Mouse (Mus musculus) olfactory bulb, adult 2 months (tissue): ENCODE data around the gene Ppp1r12a.

Experiments
- CTCF ChIP-seq: fragments of 200-500 bp; IDR thresholded peaks from 2 replicates; pipeline ENCODE4 v1.5.1; 2012; ENCODE audit warnings: low read depth, mild to moderate bottlenecking, low read length, moderate library complexity; ENCODE audit not compliant: insufficient read depth
- POLR2A ChIP-seq: fragments of 200-500 bp; IDR thresholded peaks from 2 replicates; pipeline ENCODE4 v1.6.1; 2012; ENCODE audit warnings: mild to moderate bottlenecking, low read depth, low read length, moderate library complexity; ENCODE audit not compliant: insufficient read depth

DNA sequence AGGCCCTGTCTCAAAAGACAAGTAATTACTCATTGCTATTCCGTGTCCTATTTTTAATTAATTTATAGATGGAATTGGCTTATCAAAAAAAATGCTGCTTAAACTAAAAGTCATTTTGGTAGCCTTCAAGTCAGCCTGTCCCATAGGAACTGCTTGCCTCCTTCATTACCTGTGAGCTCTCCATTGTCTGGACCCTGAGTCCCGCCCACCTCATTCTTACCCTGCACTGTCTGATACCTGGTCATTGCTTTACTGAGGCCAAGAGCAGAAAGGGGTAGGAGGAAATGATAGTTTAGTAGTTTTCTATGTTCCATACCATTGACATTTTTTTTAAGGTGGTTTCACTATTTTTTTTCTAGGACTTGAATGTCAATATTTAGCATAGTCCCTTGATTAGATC, 121.4 kb downstream of the Ppp1r12a start:
- TF ChIP-seq CTCF (no peak), POLR2A (no peak)
